Mouse (Mus musculus) MEL (cell line): ENCODE results near the gene Pp2d1. TPM values are rescaled to one million over a fixed set of nuclear protein-coding genes. Genes with fewer than 3 reads are reported as not detected.

Experiments
- DNase-seq: peaks from one replicate; pipeline ENCODE4 v3.0.0; 2011; ENCODE audit warnings: low read depth, low spot score
- H3K27ac ChIP-seq: 2 replicates; pipeline ENCODE4 v1.5.1; 2012; ENCODE audit warnings: low read depth, mild to moderate bottlenecking, control low read depth, low read length, moderate library complexity; ENCODE audit not compliant: control insufficient read depth
- H3K27me3 ChIP-seq, 2 experiments: fragments of 150-350 bp in 1 of 2; sonication (generic) in 1 of 2; 2 replicates each; pipeline ENCODE4 v1.6.1; 2012; ENCODE audit warnings: low read length in 2 of 2, mild to moderate bottlenecking in 2 of 2, improper control_type of control experiment in 1 of 2, moderate library complexity in 1 of 2; ENCODE audit not compliant: insufficient read depth in 2 of 2, control insufficient read depth in 1 of 2
- H3K36me3 ChIP-seq, 2 experiments: 2 replicates each; pipeline ENCODE4 v1.6.1; 2012 to 2014; ENCODE audit warnings: low read length in 2 of 2, improper control_type of control experiment in 1 of 2, inconsistent platforms in 1 of 2, mild to moderate bottlenecking in 1 of 2; ENCODE audit not compliant: insufficient read depth in 2 of 2, control insufficient read depth in 1 of 2
- H3K4me1 ChIP-seq, 2 experiments: fragments of 150-350 bp in 1 of 2; sonication (generic) in 1 of 2; 2 replicates each; pipeline ENCODE4 v1.6.1; 2012; ENCODE audit warnings: low read length in 2 of 2, improper control_type of control experiment in 1 of 2, mild to moderate bottlenecking in 1 of 2; ENCODE audit not compliant: insufficient read depth in 2 of 2, control insufficient read depth in 1 of 2
- H3K4me3 ChIP-seq, 2 experiments: fragments of 150-350 bp in 1 of 2; sonication (generic) in 1 of 2; 2 replicates each; pipeline ENCODE4 v1.5.1; 2012; ENCODE audit warnings: low read depth in 2 of 2, low read length in 2 of 2, mild to moderate bottlenecking in 2 of 2, moderate library complexity in 2 of 2, control low read depth in 1 of 2, improper control_type of control experiment in 1 of 2; ENCODE audit not compliant: control insufficient read depth in 1 of 2, insufficient read depth in 1 of 2
- H3K79me2 ChIP-seq: 2 replicates; pipeline ENCODE4 v1.6.1; 2012; ENCODE audit warnings: mild to moderate bottlenecking, low read length, moderate library complexity; ENCODE audit not compliant: control insufficient read depth, poor library complexity, insufficient read depth
- H3K9ac ChIP-seq: 2 replicates; pipeline ENCODE4 v1.6.1; 2012; ENCODE audit warnings: low read depth, mild to moderate bottlenecking, control low read depth, low read length, moderate library complexity; ENCODE audit not compliant: control insufficient read depth, poor library complexity, severe bottlenecking
- H3K9me3 ChIP-seq: fragments of 150-350 bp; sonication (generic); replicated peaks from 2 replicates; pipeline ENCODE4 v1.6.1; 2012; ENCODE audit warnings: mild to moderate bottlenecking, low read length, improper control_type of control experiment, moderate library complexity; ENCODE audit not compliant: insufficient read depth
- CHD1 ChIP-seq: IDR thresholded peaks from 2 replicates; pipeline ENCODE4 v1.6.1; 2012; ENCODE audit warnings: low read depth, mild to moderate bottlenecking, inconsistent platforms, low read length, improper control_type of control experiment
- CTCF ChIP-seq, 3 experiments: IDR thresholded peaks in 2 of 3; conservative IDR thresholded peaks in 1 of 3; 2 replicates each; pipeline ENCODE4 v1.5.1; 2011 to 2012; ENCODE audit warnings: low read length in 3 of 3, low read depth in 2 of 3, mild to moderate bottlenecking in 2 of 3, improper control_type of control experiment in 1 of 3, inconsistent platforms in 1 of 3, mixed read lengths in 1 of 3, moderate library complexity in 1 of 3; ENCODE audit not compliant: control insufficient read depth in 1 of 3, insufficient read depth in 1 of 3, poor library complexity in 1 of 3, severe bottlenecking in 1 of 3
- EP300 ChIP-seq, 2 experiments: IDR thresholded peaks; 2 replicates each; pipeline ENCODE4 v1.6.1; 2011; ENCODE audit warnings: improper control_type of control experiment in 2 of 2, low read length in 2 of 2, low read depth in 1 of 2, mild to moderate bottlenecking in 1 of 2
- GABPA ChIP-seq: IDR thresholded peaks from 2 replicates; pipeline ENCODE4 v1.6.1; 2012; ENCODE audit warnings: low read depth, mild to moderate bottlenecking, inconsistent platforms, low read length, improper control_type of control experiment, moderate library complexity
- JUND ChIP-seq: IDR thresholded peaks from 2 replicates; pipeline ENCODE4 v1.6.1; 2011; ENCODE audit warnings: low read depth, mild to moderate bottlenecking, improper control_type of control experiment, low read length
- KAT2A ChIP-seq: conservative IDR thresholded peaks from 2 replicates; pipeline ENCODE4 v1.6.1; 2012; ENCODE audit warnings: low read depth, low read length, improper control_type of control experiment, inconsistent platforms
- MAFK ChIP-seq: IDR thresholded peaks from 2 replicates; pipeline ENCODE4 v1.6.1; 2011; ENCODE audit warnings: low read depth, mild to moderate bottlenecking, low read length, improper control_type of control experiment, borderline replicate concordance
- MAX ChIP-seq: IDR thresholded peaks from 2 replicates; pipeline ENCODE4 v1.6.1; 2011; ENCODE audit warnings: low read length, improper control_type of control experiment
- MAZ ChIP-seq: IDR thresholded peaks from 2 replicates; pipeline ENCODE4 v1.6.1; 2012; ENCODE audit warnings: low read depth, mild to moderate bottlenecking, inconsistent platforms, low read length, improper control_type of control experiment
- MYC ChIP-seq: IDR thresholded peaks from 2 replicates; pipeline ENCODE4 v1.6.1; 2011; ENCODE audit warnings: low read depth, mild to moderate bottlenecking, low read length, improper control_type of control experiment, moderate library complexity
- NELFE ChIP-seq: IDR thresholded peaks from 2 replicates; pipeline ENCODE4 v1.6.1; 2011; ENCODE audit warnings: low read depth, low read length, improper control_type of control experiment
- NRF1 ChIP-seq: IDR thresholded peaks from 2 replicates; pipeline ENCODE4 v1.6.1; 2014; ENCODE audit warnings: low read depth, mild to moderate bottlenecking, inconsistent platforms, low read length, improper control_type of control experiment, moderate library complexity; ENCODE audit not compliant: poor library complexity, insufficient read depth, severe bottlenecking
- POLR2A ChIP-seq, 2 experiments: IDR thresholded peaks; 2 replicates each; pipeline ENCODE4 v1.6.1; 2011 to 2012; ENCODE audit warnings: low read length in 2 of 2, mild to moderate bottlenecking in 2 of 2, control low read depth in 1 of 2, improper control_type of control experiment in 1 of 2, low read depth in 1 of 2, moderate library complexity in 1 of 2; ENCODE audit not compliant: control insufficient read depth in 1 of 2, insufficient read depth in 1 of 2, poor library complexity in 1 of 2
- POLR2AphosphoS2 ChIP-seq: IDR thresholded peaks from 2 replicates; pipeline ENCODE4 v1.6.1; 2011; ENCODE audit warnings: low read length, improper control_type of control experiment
- RAD21 ChIP-seq: IDR thresholded peaks from 2 replicates; pipeline ENCODE4 v1.6.1; 2011; ENCODE audit warnings: mild to moderate bottlenecking, low read depth, low read length, improper control_type of control experiment
- RCOR1 ChIP-seq: IDR thresholded peaks from 2 replicates; pipeline ENCODE4 v1.6.1; 2012; ENCODE audit warnings: low read depth, mild to moderate bottlenecking, inconsistent platforms, low read length, improper control_type of control experiment
- SIN3A ChIP-seq: IDR thresholded peaks from 2 replicates; pipeline ENCODE4 v1.6.1; 2012; ENCODE audit warnings: low read length, improper control_type of control experiment, inconsistent platforms
- SMC3 ChIP-seq: IDR thresholded peaks from 2 replicates; pipeline ENCODE4 v1.6.1; 2011; ENCODE audit warnings: low read depth, low read length, improper control_type of control experiment
- TAL1 ChIP-seq: IDR thresholded peaks from 2 replicates; pipeline ENCODE4 v1.6.1; 2012; ENCODE audit warnings: mild to moderate bottlenecking, inconsistent platforms, low read length, moderate library complexity, mixed read lengths
- UBTF ChIP-seq: IDR thresholded peaks from 2 replicates; pipeline ENCODE4 v1.6.1; 2012; ENCODE audit warnings: low read depth, mild to moderate bottlenecking, inconsistent platforms, low read length, improper control_type of control experiment, moderate library complexity, borderline replicate concordance; ENCODE audit not compliant: insufficient read depth
- USF2 ChIP-seq, 2 experiments: IDR thresholded peaks; 2 replicates each; pipeline ENCODE4 v1.6.1; 2011 to 2012; ENCODE audit warnings: improper control_type of control experiment in 2 of 2, low read length in 2 of 2, borderline replicate concordance in 1 of 2, inconsistent platforms in 1 of 2, low read depth in 1 of 2, mild to moderate bottlenecking in 1 of 2; ENCODE audit not compliant: insufficient read depth in 1 of 2
- ZC3H11A ChIP-seq: IDR thresholded peaks from 2 replicates; pipeline ENCODE4 v1.6.1; 2012; ENCODE audit warnings: low read depth, mild to moderate bottlenecking, inconsistent platforms, low read length, improper control_type of control experiment
- ZKSCAN1 ChIP-seq: IDR thresholded peaks from 2 replicates; pipeline ENCODE4 v1.6.1; 2012; ENCODE audit warnings: low read depth, mild to moderate bottlenecking, inconsistent platforms, low read length, improper control_type of control experiment, moderate library complexity
- ZMIZ1 ChIP-seq: IDR thresholded peaks from 2 replicates; pipeline ENCODE4 v1.6.1; 2012; ENCODE audit warnings: low read depth, mild to moderate bottlenecking, inconsistent platforms, low read length, improper control_type of control experiment, moderate library complexity
- ZNF384 ChIP-seq: IDR thresholded peaks from 2 replicates; pipeline ENCODE4 v1.6.1; 2012; ENCODE audit warnings: low read depth, mild to moderate bottlenecking, inconsistent platforms, low read length, improper control_type of control experiment
- polyA plus RNA-seq, 2 experiments: library from polyadenylated mRNA; stranded (reverse) in 1 of 2; unstranded in 1 of 2; fragments of >175 nt in 1 of 2; fragments of >200 nt in 1 of 2; gene quantifications; 2 replicates each; pipeline versions ENCODE4 v1.2.1 to v1.2.4; 2012; ENCODE audit warnings: low replicate concordance in 2 of 2, low read depth in 1 of 2; ENCODE audit not compliant: insufficient read length in 2 of 2, insufficient read depth in 1 of 2, missing spikeins in 1 of 2
- total RNA-seq: library from RNA; depleted of rRNA; stranded (reverse); fragments of 300-350 nt; gene quantifications from 2 replicates; pipeline ENCODE4 v1.2.3, GENCODE M21; 2012

The Pp2d1 gene
- total and polyA plus RNA-seq, 3 experiments = 0.04 to 0.08 TPM; not detected in 1

DNA sequence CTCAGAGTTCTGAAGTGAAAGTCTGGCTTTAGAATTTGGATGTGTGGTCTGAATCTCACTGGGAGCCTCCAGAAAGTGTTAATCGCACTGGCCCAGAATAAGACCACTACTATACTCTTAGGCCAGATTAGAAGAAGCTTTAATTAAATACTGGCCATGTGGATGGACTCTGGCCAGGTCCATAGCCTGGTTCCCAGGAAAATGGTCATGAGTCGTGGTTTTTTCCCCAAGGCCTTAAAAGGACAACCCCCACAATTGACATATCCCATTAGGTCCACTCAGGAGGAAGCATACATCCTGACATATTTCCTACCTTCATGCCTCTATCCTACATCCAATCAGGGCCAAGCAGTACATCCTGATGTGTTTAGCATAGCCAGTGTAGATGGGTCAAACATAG lies 37.9 kb upstream of the Pp2d1 start:
- Histone ChIP-seq H3K9ac (no peak overlapping the region), H3K4me3 (no peak overlapping the region), H3K79me2 (peaks cover 21% of the 10 kb centered on the region), H3K36me3 (peaks cover 2 to 23% of the 10 kb centered on the region in 2 experiments; a peak in 3 of 4 replicates), H3K4me1 (peaks cover 11 to 19% of the 10 kb centered on the region in 2 experiments), H3K9me3 (no peaks in the 10 kb centered on the region), H3K27me3 (no peaks in the 10 kb centered on the region), H3K27ac (no peak overlapping the region)
- TF ChIP-seq ZMIZ1 = no peak
- TF ChIP-seq ZNF384 = no peak
- TF ChIP-seq GABPA = no peak
- TF ChIP-seq RCOR1 = no peak
- no peak for TF ChIP-seq NRF1
- TF ChIP-seq MAFK = no peak
- TF ChIP-seq CHD1 = no peak
- TF ChIP-seq USF2 (IDR thresholded peaks at IDR 0.05; ENCODE audit: borderline replicate concordance in 1 of 2, insufficient read depth in 1 of 2, low read depth in 1 of 2, low read length in 2 of 2) = no peak
- no peak for TF ChIP-seq MAX
- TF ChIP-seq TAL1 = no peak
- TF ChIP-seq ZKSCAN1 = no peak
- TF ChIP-seq JUND = no peak
- no peak for TF ChIP-seq POLR2AphosphoS2
- DNase-seq = no peak

DNA sequence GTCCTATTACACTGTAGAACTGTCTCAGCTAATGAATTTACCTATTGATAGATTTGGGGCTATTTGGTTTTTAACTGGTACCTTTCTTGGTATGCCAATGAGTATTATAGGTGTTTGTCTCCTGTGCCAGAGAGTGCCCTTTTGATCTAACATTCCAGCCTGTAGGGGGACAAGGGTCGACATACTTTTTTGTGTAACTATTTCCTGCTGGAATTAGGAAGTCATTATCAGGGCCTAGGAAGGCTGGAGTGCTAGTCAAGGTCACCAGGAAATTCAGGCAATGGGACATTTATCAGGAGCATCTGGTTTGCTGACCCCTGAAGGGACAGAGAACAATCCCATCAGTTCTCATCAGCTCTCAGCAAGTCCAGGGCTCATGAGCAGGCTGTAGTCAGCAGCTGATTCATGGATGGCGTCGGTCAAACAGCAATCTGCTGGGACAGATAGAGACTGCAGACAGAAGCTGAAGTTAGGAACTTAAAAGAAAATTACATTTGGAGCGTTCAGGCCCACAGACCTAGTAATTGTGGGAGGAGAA lies 33.8 kb upstream of the Pp2d1 start:
- H3K9ac ChIP-seq = no peak overlapping the region
- TF ChIP-seq CHD1 = no peak
- no peak for TF ChIP-seq USF2 (IDR thresholded peaks at IDR 0.05; ENCODE audit: borderline replicate concordance in 1 of 2, insufficient read depth in 1 of 2, low read depth in 1 of 2, low read length in 2 of 2)
- TF ChIP-seq POLR2A (IDR thresholded peaks at IDR 0.05; ENCODE audit: control insufficient read depth in 1 of 2, insufficient read depth in 1 of 2, low read depth in 1 of 2, low read length in 2 of 2, poor library complexity in 1 of 2) = no peak
- TF ChIP-seq MAFK = no peak
- no peak for TF ChIP-seq ZC3H11A
- TF ChIP-seq MYC = no peak
- no peak for TF ChIP-seq MAZ
- no peak for TF ChIP-seq TAL1
- no peak for TF ChIP-seq NELFE
- no peak for TF ChIP-seq SIN3A
- no peak for TF ChIP-seq SMC3
- TF ChIP-seq CTCF (IDR thresholded peaks at IDR 0.05 in 2 of 3, conservative IDR thresholded peaks at IDR 0.05 in 1 of 3; ENCODE audit: control insufficient read depth in 1 of 3, insufficient read depth in 1 of 3, low read depth in 2 of 3, low read length in 3 of 3, poor library complexity in 1 of 3, severe bottlenecking in 1 of 3) = no peak
- TF ChIP-seq KAT2A = no peak
- no peak for TF ChIP-seq MAX
- TF ChIP-seq EP300 (IDR thresholded peaks at IDR 0.05; ENCODE audit: low read depth in 1 of 2, low read length in 2 of 2) = no peak
- no peak for TF ChIP-seq UBTF
- TF ChIP-seq RAD21 = no peak
- peaks cover 0 to 8% of the 10 kb centered on the region in 2 experiments; a peak in 3 of 4 replicates for H3K4me1 ChIP-seq
- no peaks in the 10 kb centered on the region for H3K27me3 ChIP-seq
- H3K27ac ChIP-seq = no peak overlapping the region
- peaks cover 2 to 4% of the 10 kb centered on the region in 2 experiments; a peak in 3 of 4 replicates for H3K36me3 ChIP-seq
- no peak overlapping the region for H3K4me3 ChIP-seq
- H3K79me2 ChIP-seq = peaks cover 34% of the 10 kb centered on the region
- H3K9me3 ChIP-seq = no peaks in the 10 kb centered on the region
- no peak for DNase-seq
